8 mouse cellular contexts compared by ENCODE assay signal in genomic region chr1:75262969-75263951, GRCm38 (mm10). TPM values are rescaled to one million over a fixed set of nuclear protein-coding genes. Genes with fewer than 3 reads are reported as not detected.
DNase-seq lines count a peak whose midpoint lies in the region; ATAC-seq lines count a peak whose summit lies in the region.

No protein-coding gene starts in this region.

- H3K9me3 ChIP-seq in midbrain, embryonic 12.5 days = no peaks in the 10 kb centered on the region
- H3K9me3 ChIP-seq in stomach, embryonic 14.5 days (ENCODE audit: control insufficient read depth, low read depth, low read length) = no peaks in the 10 kb centered on the region

- H3K27ac ChIP-seq in midbrain, embryonic 12.5 days (replicated peaks) = no peak overlapping the region
- H3K27ac ChIP-seq in stomach, embryonic 14.5 days (ENCODE audit: low read length) = no peak overlapping the region

- H3K4me3 ChIP-seq in midbrain, embryonic 12.5 days = peak overlapping the region; percentile 50
- H3K4me3 ChIP-seq in stomach, embryonic 14.5 days (ENCODE audit: low read depth, low read length) = peak overlapping the region; percentile 3; the same call in 1 of the 2 replicates

- DNase-seq in cerebellum, adult 11-12 months = peak; percentile 70
- DNase-seq in cerebellum, postnatal 4 days (ENCODE audit: low spot score in 2 of 2) = no peak
- peak; percentile 90 for DNase-seq in ES-CJ7 (ENCODE audit: low read depth, low spot score)
- DNase-seq in embryo, embryonic 10 days (ENCODE audit: low spot score) = peak; percentile 93
- peak; percentile 70 to 85 for DNase-seq in heart, postnatal 14 days
- peak; percentile 60 to 67 for DNase-seq in left cerebral cortex, postnatal 14 days (ENCODE audit: low spot score in 2 of 2)

- ATAC-seq in midbrain, embryonic 12.5 days (ENCODE audit: low FRiP score, low read depth) = peak; percentile 54
- ATAC-seq in stomach, embryonic 14.5 days (ENCODE audit: insufficient number of reproducible peaks, insufficient read depth, low FRiP score, low read depth) = no peak

- H3K27me3 ChIP-seq in midbrain, embryonic 12.5 days = peaks cover 58% of the 10 kb centered on the region
- peaks cover 22% of the 10 kb centered on the region for H3K27me3 ChIP-seq in stomach, embryonic 14.5 days (ENCODE audit: control insufficient read depth, insufficient read depth, low read length)

- H3K36me3 ChIP-seq in midbrain, embryonic 12.5 days = no peaks in the 10 kb centered on the region
- no peaks in the 10 kb centered on the region for H3K36me3 ChIP-seq in stomach, embryonic 14.5 days (ENCODE audit: control insufficient read depth, insufficient read depth, low read length)

- H3K9ac ChIP-seq in midbrain, embryonic 12.5 days (replicated peaks) = peak overlapping the region; percentile 53
- no peak overlapping the region for H3K9ac ChIP-seq in stomach, embryonic 14.5 days (replicated peaks; ENCODE audit: low read depth, low read length)

- intact Hi-C loops in heart, postnatal 14 days (cut with DNase I) = no loop called here
- intact Hi-C loops in left cerebral cortex, postnatal 14 days (cut with DNase I) = no loop called here

- H3K4me1 ChIP-seq in midbrain, embryonic 12.5 days = peaks cover 14% of the 10 kb centered on the region; the same call in 1 of the 2 replicates
- no peaks in the 10 kb centered on the region for H3K4me1 ChIP-seq in stomach, embryonic 14.5 days (ENCODE audit: control insufficient read depth, insufficient read depth, low read length)

- WGBS in midbrain, embryonic 12.5 days = 2% methylated on average over 39 of the region's 40 CpGs
- WGBS in stomach, embryonic 14.5 days = 2% methylated on average over 40 of the region's 40 CpGs

- H3K4me2 ChIP-seq in midbrain, embryonic 12.5 days (replicated peaks) = peak overlapping the region; percentile 65
- peak overlapping the region; percentile 18; the same call in 1 of the 2 replicates for H3K4me2 ChIP-seq in stomach, embryonic 14.5 days (replicated peaks; ENCODE audit: low read depth, low read length)

RNA-seq across cellular contexts. Expression of gene Ptprn, which starts 1.0 kb away (rescaled TPM):
- total RNA-seq in heart, postnatal 14 days (2021) = under 1 TPM; 0.44 to 0.60 TPM
- total RNA-seq in left cerebral cortex, postnatal 14 days (2021) = 100 to 1,000 TPM; 376 to 396 TPM
- polyA plus RNA-seq in midbrain, embryonic 12.5 days (2016; fragmentation: Nextera tagmentation; extraction: Ambion mirVana) = 9.3 and 12.1 TPM in 2 replicates
- 2.4 and 2.9 TPM in 2 replicates for polyA plus RNA-seq in stomach, embryonic 14.5 days (2014; fragmentation: Nextera tagmentation; extraction: Ambion mirVana)

RNA-seq across cellular contexts. Expression of gene Resp18, which starts 15.0 kb away (rescaled TPM):
- not detected for total RNA-seq in heart, postnatal 14 days (2021)
- total RNA-seq in left cerebral cortex, postnatal 14 days (2021) = 10 to 100 TPM; 69.0 to 98.8 TPM
- polyA plus RNA-seq in midbrain, embryonic 12.5 days (2016; fragmentation: Nextera tagmentation; extraction: Ambion mirVana) = 37.5 and 46.2 TPM in 2 replicates
- polyA plus RNA-seq in stomach, embryonic 14.5 days (2014; fragmentation: Nextera tagmentation; extraction: Ambion mirVana) = 8.1 and 9.8 TPM in 2 replicates

RNA-seq across cellular contexts. Expression of gene Dnajb2, which starts 27.1 kb away (rescaled TPM):
- total RNA-seq in heart, postnatal 14 days (2021) = 10 to 100 TPM; 66.4 to 74.6 TPM
- 10 to 100 TPM; 76.5 to 80.2 TPM for total RNA-seq in left cerebral cortex, postnatal 14 days (2021)
- 45.6 and 46.0 TPM in 2 replicates for polyA plus RNA-seq in midbrain, embryonic 12.5 days (2016; fragmentation: Nextera tagmentation; extraction: Ambion mirVana)
- polyA plus RNA-seq in stomach, embryonic 14.5 days (2014; fragmentation: Nextera tagmentation; extraction: Ambion mirVana) = 14.3 and 14.4 TPM in 2 replicates

RNA-seq across cellular contexts. Expression of gene A630095N17Rik, which starts 31.4 kb away (rescaled TPM):
- not detected for total RNA-seq in heart, postnatal 14 days (2021)
- not detected for total RNA-seq in left cerebral cortex, postnatal 14 days (2021)
- polyA plus RNA-seq in midbrain, embryonic 12.5 days (2016; fragmentation: Nextera tagmentation; extraction: Ambion mirVana) = not detected in 2 replicates
- not detected in 2 replicates for polyA plus RNA-seq in stomach, embryonic 14.5 days (2014; fragmentation: Nextera tagmentation; extraction: Ambion mirVana)

RNA-seq across cellular contexts. Expression of gene Tuba4a, which starts 43.6 kb away (rescaled TPM):
- 100 to 1,000 TPM; 546 to 642 TPM for total RNA-seq in heart, postnatal 14 days (2021)
- total RNA-seq in left cerebral cortex, postnatal 14 days (2021) = 100 to 1,000 TPM; 658 to 691 TPM
- 5.9 and 7.6 TPM in 2 replicates for polyA plus RNA-seq in midbrain, embryonic 12.5 days (2016; fragmentation: Nextera tagmentation; extraction: Ambion mirVana)
- 59.9 and 69.1 TPM in 2 replicates for polyA plus RNA-seq in stomach, embryonic 14.5 days (2014; fragmentation: Nextera tagmentation; extraction: Ambion mirVana)

Comparison
In these comparisons a context has a peak if more than half of its experiments do, and no peak if none do; other contexts are left out.
1. DNase-seq: peak in cerebellum, adult 11-12 months (single experiment), ES-CJ7 (single experiment), embryo, embryonic 10 days (single experiment), heart, postnatal 14 days (2 of 2) and left cerebral cortex, postnatal 14 days (2 of 2); none in cerebellum, postnatal 4 days (0 of 2).
2. RNA of gene Ptprn, which starts 1.0 kb away (total RNA-seq): 376 to 396 TPM in left cerebral cortex, postnatal 14 days; 0.44 to 0.60 TPM in heart, postnatal 14 days; every median in the first group is over 100 times any median in the second.
3. RNA of gene Resp18, which starts 15.0 kb away (total RNA-seq): 69.0 to 98.8 TPM in left cerebral cortex, postnatal 14 days; not detected in heart, postnatal 14 days; every median in the first group is over 10 times any median in the second.